Mouse (Mus musculus): ENCODE measurements around the gene 1600014C23Rik.

The 1600014C23Rik gene

GRCm38 (mm10) chr17:45752678-45753077 is 19.0 kb upstream of the 1600014C23Rik start:
- in situ Hi-C loops (cut with MboI; ENCODE audit: low sequenced_read_pairs) = no loop called here

GRCm38 (mm10) chr17:45752053-45752452 is 18.4 kb upstream of the 1600014C23Rik start:
- in situ Hi-C loops (cut with MboI; ENCODE audit: low sequenced_read_pairs) = no loop called here

GRCm38 (mm10) chr17:45751359-45751758 is 17.7 kb upstream of the 1600014C23Rik start:
- in situ Hi-C loops (cut with MboI; ENCODE audit: low sequenced_read_pairs) = no loop called here

- in situ Hi-C loops (cut with MboI; ENCODE audit: low sequenced_read_pairs) = no loop called here
Measured at GRCm38 (mm10) chr17:45749100-45749499, 15.5 kb upstream of the 1600014C23Rik start.

GRCm38 (mm10) chr17:45747858-45748785 is 14.5 kb upstream of the 1600014C23Rik start:
- in situ Hi-C loops (cut with MboI; ENCODE audit: low sequenced_read_pairs) = no loop called here

- in situ Hi-C loops (cut with MboI; ENCODE audit: low sequenced_read_pairs) = no loop called here
Measured at GRCm38 (mm10) chr17:45747293-45747692, 13.6 kb upstream of the 1600014C23Rik start.

GRCm38 (mm10) chr17:45746755-45747154 is 13.1 kb upstream of the 1600014C23Rik start:
- in situ Hi-C loops (cut with MboI; ENCODE audit: low sequenced_read_pairs) = no loop called here

GRCm38 (mm10) chr17:45745629-45746028 is 12.0 kb upstream of the 1600014C23Rik start:
- in situ Hi-C loops (cut with MboI; ENCODE audit: low sequenced_read_pairs) = no loop called here

GRCm38 (mm10) chr17:45742371-45743147 is 8.9 kb upstream of the 1600014C23Rik start:
- in situ Hi-C loops (cut with MboI; ENCODE audit: low sequenced_read_pairs) = no loop called here

GRCm38 (mm10) chr17:45737078-45737601 is 3.5 kb upstream of the 1600014C23Rik start:
- in situ Hi-C loops (cut with MboI; ENCODE audit: low sequenced_read_pairs) = no loop called here

GRCm38 (mm10) chr17:45736311-45737077 is 2.9 kb upstream of the 1600014C23Rik start:
- in situ Hi-C loops (cut with MboI; ENCODE audit: low sequenced_read_pairs) = no loop called here

GRCm38 (mm10) chr17:45735382-45736310 is 2.0 kb upstream of the 1600014C23Rik start:
- in situ Hi-C loops (cut with MboI; ENCODE audit: low sequenced_read_pairs) = no loop called here

GRCm38 (mm10) chr17:45734881-45735280 is 1.2 kb upstream of the 1600014C23Rik start:
- in situ Hi-C loops (cut with MboI; ENCODE audit: low sequenced_read_pairs) = loop anchor here (5.0 kb wide), 1 partner anchor 297 kb away; the partner anchor contains the start of gene Vegfa

- in situ Hi-C loops (cut with MboI; ENCODE audit: low sequenced_read_pairs) = loop anchor here (5.0 kb wide), 1 partner anchor 298 kb away; the partner anchor contains the start of gene Vegfa
Measured at GRCm38 (mm10) chr17:45734333-45734732, 689 bp upstream of the 1600014C23Rik start.

- in situ Hi-C loops (cut with MboI; ENCODE audit: low sequenced_read_pairs) = loop anchor here (5.0 kb wide), 1 partner anchor 299 kb away; the partner anchor contains the start of gene Vegfa
Measured at GRCm38 (mm10) chr17:45733038-45733734, 458 bp downstream of the 1600014C23Rik start.

GRCm38 (mm10) chr17:45731172-45731864 is 2.3 kb downstream of the 1600014C23Rik start:
- in situ Hi-C loops (cut with MboI; ENCODE audit: low sequenced_read_pairs) = loop anchor here (5.0 kb wide), 1 partner anchor 301 kb away; the partner anchor contains the start of gene Vegfa

- in situ Hi-C loops (cut with MboI; ENCODE audit: low sequenced_read_pairs) = loop anchor here (5.0 kb wide), 1 partner anchor 302 kb away; the partner anchor contains the start of gene Vegfa
Measured at GRCm38 (mm10) chr17:45730696-45731095, 2.9 kb downstream of the 1600014C23Rik start.

GRCm38 (mm10) chr17:45729387-45729786 is 4.3 kb downstream of the 1600014C23Rik start:
- in situ Hi-C loops (cut with MboI; ENCODE audit: low sequenced_read_pairs) = no loop called here

Measured in CH12F3 (cell line).